Mouse (Mus musculus) neutrophil, adult 5-6 weeks (primary cell): ENCODE measurements around the gene Tspan3. TPM values are rescaled to one million over a fixed set of nuclear protein-coding genes. Genes with fewer than 3 reads are reported as not detected.

Experiments
- total RNA-seq: library from RNA; stranded (forward); fragments of 200-1000 nt; gene quantifications from 2 replicates; pipeline ENCODE4 v1.2.3, GENCODE M21; 2017

Gene Tspan3
- total RNA-seq, 1 experiment from 2014 or later, result 6.3 TPM

Other genes with a start within 250 kb of the Tspan3 start
- gene Scaper, start 227.4 kb downstream of the Tspan3 start, total RNA-seq, result 41.0 and 45.9 TPM in 2 replicates
- not detected in 2 replicates for gene 4930563M21Rik, start 154.9 kb downstream of the Tspan3 start, total RNA-seq
- gene Rcn2, start 123.6 kb downstream of the Tspan3 start, total RNA-seq, result 24.9 and 27.7 TPM in 2 replicates
- 369 and 376 TPM in 2 replicates for gene Pstpip1, start 75.5 kb downstream of the Tspan3 start, total RNA-seq